Mouse (Mus musculus): ENCODE results near the gene Gsta3.

- TF ChIP-seq CTCF (IDR thresholded peaks at IDR 0.05; ENCODE audit: extremely low read depth, insufficient read depth, insufficient read length, insufficient replicate concordance) (peak; percentile 81), POLR2A (IDR thresholded peaks at IDR 0.05; ENCODE audit: low read depth, low read length) (no peak)
Measured at GRCm38 (mm10) chr1:21271343-21272055, 31.1 kb downstream of the Gsta3 start.
